Mouse (Mus musculus) embryonic facial prominence, embryonic 12.5 days (tissue): ENCODE results near the gene Rps24. TPM values are rescaled to one million over a fixed set of nuclear protein-coding genes. Genes with fewer than 3 reads are reported as not detected.

Source experiments
- ATAC-seq: fragments of 200-750 bp; cut with Nextera tagmentation; 2 replicates; pipeline ENCODE4 v1.8.0; 2017; ENCODE audit not compliant: insufficient number of reproducible peaks, insufficient read depth, low FRiP score, low TSS enrichment
- H3K27ac ChIP-seq: fragments of 300-500 bp; sonication (generic); 2 replicates; pipeline ENCODE4 v1.5.1; 2016; ENCODE audit warnings: mild to moderate bottlenecking
- H3K27me3 ChIP-seq: fragments of 300-500 bp; sonication (generic); 2 replicates; pipeline ENCODE4 v1.6.1; 2016; ENCODE audit warnings: mild to moderate bottlenecking, moderate library complexity
- H3K36me3 ChIP-seq: fragments of 300-500 bp; sonication (generic); 2 replicates; pipeline ENCODE4 v1.6.1; 2016; ENCODE audit warnings: mild to moderate bottlenecking
- H3K4me1 ChIP-seq: fragments of 300-500 bp; sonication (generic); 2 replicates; pipeline ENCODE4 v1.6.1; 2016
- H3K4me2 ChIP-seq: fragments of 300-500 bp; sonication (generic); replicated peaks from 2 replicates; pipeline ENCODE4 v1.6.1; 2016; ENCODE audit warnings: mild to moderate bottlenecking, moderate library complexity
- H3K4me3 ChIP-seq: fragments of 300-500 bp; sonication (generic); 2 replicates; pipeline ENCODE4 v1.5.1; 2016; ENCODE audit warnings: mild to moderate bottlenecking
- H3K9ac ChIP-seq: fragments of 300-500 bp; sonication (generic); 2 replicates; pipeline ENCODE4 v1.6.1; 2016; ENCODE audit warnings: mild to moderate bottlenecking, moderate library complexity
- H3K9me3 ChIP-seq: fragments of 300-500 bp; sonication (generic); 2 replicates; pipeline ENCODE4 v1.6.1; 2016; ENCODE audit warnings: mild to moderate bottlenecking, moderate library complexity
- WGBS: fragments of 180-500 bp; shearing (Covaris S2); methylation state at CpG from one replicate; pipeline ENCODE4 v1.1.7; 2016; 5-methylcytosine and 5-hydroxymethylcytosine counted together
- polyA plus RNA-seq: library from polyadenylated mRNA; unstranded; fragments of >200 nt; fragmentation: Nextera tagmentation; extraction: Ambion mirVana; gene quantifications from 2 replicates; pipeline ENCODE4 v1.2.1, GENCODE M21; 2016

Rps24 gene
- polyA plus RNA-seq, 1 experiment from 2014 or later = 1,150 TPM

- Histone ChIP-seq H3K4me2 (no peak overlapping the region), H3K27ac (no peak overlapping the region), H3K36me3 (peaks cover 55% of the 10 kb centered on the region), H3K9ac (no peak overlapping the region), H3K9me3 (0 out of 2 replicates have a peak, but pooled peaks cover 2% of the 10 kb centered on the region), H3K4me1 (peaks cover 14% of the 10 kb centered on the region; the same call in 1 of the 2 replicates), H3K27me3 (no peaks in the 10 kb centered on the region), H3K4me3 (no peak overlapping the region)
- WGBS = 60% methylated on average over 5 of the region's 5 CpGs
- ATAC-seq = no peak
These were observed 11.8 kb downstream of the Rps24 start for GRCm38 (mm10) chr14:24498561-24499255.

- Histone ChIP-seq H3K36me3 (peaks cover 48% of the 10 kb centered on the region), H3K27ac (peak overlapping the region; percentile 46; the same call in 1 of the 2 replicates), H3K9me3 (0 out of 2 replicates have a peak, but pooled peaks cover 2% of the 10 kb centered on the region), H3K4me3 (no peak overlapping the region), H3K4me1 (peaks cover 8% of the 10 kb centered on the region; the same call in 1 of the 2 replicates), H3K27me3 (no peaks in the 10 kb centered on the region), H3K4me2 (no peak overlapping the region), H3K9ac (no peak overlapping the region; the same call in 1 of the 2 replicates)
- 39% methylated on average over 9 of the region's 9 CpGs for WGBS
- ATAC-seq = no peak
These were observed 12.6 kb downstream of the Rps24 start for GRCm38 (mm10) chr14:24499478-24499877.

- 0 out of 2 replicates have a peak, but pooled peaks cover 2% of the 10 kb centered on the region for H3K9me3 ChIP-seq
- H3K4me1 ChIP-seq = peaks cover 8% of the 10 kb centered on the region; the same call in 1 of the 2 replicates
- H3K27ac ChIP-seq = peak overlapping the region; percentile 58
- no peak overlapping the region for H3K4me3 ChIP-seq
- no peaks in the 10 kb centered on the region for H3K27me3 ChIP-seq
- WGBS = 14% methylated on average over 18 of the region's 18 CpGs
- peak overlapping the region; percentile 35 for H3K4me2 ChIP-seq
- peak; percentile 64; the same call in 1 of the 2 replicates for ATAC-seq
- peak overlapping the region; percentile 48 for H3K9ac ChIP-seq
- peaks cover 40% of the 10 kb centered on the region for H3K36me3 ChIP-seq
These were observed 13.3 kb downstream of the Rps24 start for GRCm38 (mm10) chr14:24500091-24500844.

GRCm38 (mm10) chr14:24500845-24501186 lies 13.9 kb downstream of the Rps24 start:
- Histone ChIP-seq H3K27me3 (no peaks in the 10 kb centered on the region), H3K4me1 (peaks cover 8% of the 10 kb centered on the region; the same call in 1 of the 2 replicates), H3K27ac (peak overlapping the region; percentile 58), H3K9ac (peak overlapping the region; percentile 48), H3K9me3 (0 out of 2 replicates have a peak, but pooled peaks cover 2% of the 10 kb centered on the region), H3K4me3 (no peak overlapping the region), H3K36me3 (peaks cover 35% of the 10 kb centered on the region), H3K4me2 (peak overlapping the region; percentile 35)
- ATAC-seq = no peak
- 10% methylated on average over 8 of the region's 8 CpGs for WGBS

- Histone ChIP-seq H3K4me3 (no peak overlapping the region), H3K9me3 (0 out of 2 replicates have a peak, but pooled peaks cover 2% of the 10 kb centered on the region), H3K9ac (peak overlapping the region; percentile 48), H3K27me3 (no peaks in the 10 kb centered on the region), H3K4me1 (peaks cover 8% of the 10 kb centered on the region; the same call in 1 of the 2 replicates), H3K4me2 (no peak overlapping the region), H3K36me3 (peaks cover 31% of the 10 kb centered on the region), H3K27ac (peak overlapping the region; percentile 58)
- WGBS = 57% methylated on average over 4 of the region's 4 CpGs
- no peak for ATAC-seq
These were observed 14.3 kb downstream of the Rps24 start for GRCm38 (mm10) chr14:24501256-24501655.

- Histone ChIP-seq H3K4me1 (peaks cover 15% of the 10 kb centered on the region), H3K4me2 (no peak overlapping the region), H3K4me3 (no peak overlapping the region), H3K27me3 (no peaks in the 10 kb centered on the region), H3K27ac (no peak overlapping the region), H3K9me3 (0 out of 2 replicates have a peak, but pooled peaks cover 2% of the 10 kb centered on the region), H3K36me3 (no peaks in the 10 kb centered on the region), H3K9ac (no peak overlapping the region)
- 23% methylated on average over 14 of the region's 14 CpGs for WGBS
- no peak for ATAC-seq
These were observed 20.6 kb downstream of the Rps24 start for GRCm38 (mm10) chr14:24507452-24508069.

GRCm38 (mm10) chr14:24508070-24508773 lies 21.3 kb downstream of the Rps24 start:
- 0 out of 2 replicates have a peak, but pooled peaks cover 2% of the 10 kb centered on the region for H3K9me3 ChIP-seq
- peak overlapping the region; percentile 37 for H3K4me2 ChIP-seq
- no peaks in the 10 kb centered on the region for H3K27me3 ChIP-seq
- peak overlapping the region; percentile 43 for H3K27ac ChIP-seq
- no peak overlapping the region; the same call in 1 of the 2 replicates for H3K9ac ChIP-seq
- WGBS = 15% methylated on average over 18 of the region's 18 CpGs
- H3K36me3 ChIP-seq = no peaks in the 10 kb centered on the region
- H3K4me1 ChIP-seq = peaks cover 15% of the 10 kb centered on the region
- ATAC-seq = no peak; the same call in 1 of the 2 replicates
- 0 out of 2 replicates have a peak overlapping the region, but pooled peaks have one; percentile 8 for H3K4me3 ChIP-seq

GRCm38 (mm10) chr14:24509557-24509956 lies 22.6 kb downstream of the Rps24 start:
- ATAC-seq = no peak
- Histone ChIP-seq H3K36me3 (no peaks in the 10 kb centered on the region), H3K9ac (no peak overlapping the region), H3K4me2 (no peak overlapping the region), H3K27ac (no peak overlapping the region), H3K9me3 (no peaks in the 10 kb centered on the region), H3K4me1 (peaks cover 15% of the 10 kb centered on the region), H3K27me3 (no peaks in the 10 kb centered on the region), H3K4me3 (no peak overlapping the region)
- 70% methylated on average over 5 of the region's 5 CpGs for WGBS

- H3K9me3 ChIP-seq = no peaks in the 10 kb centered on the region
- H3K27me3 ChIP-seq = no peaks in the 10 kb centered on the region
- no peaks in the 10 kb centered on the region for H3K36me3 ChIP-seq
- no peak for ATAC-seq
- H3K4me3 ChIP-seq = no peak overlapping the region
- WGBS = 100% methylated on average over 1 of the region's 1 CpGs
- no peak overlapping the region for H3K27ac ChIP-seq
- H3K9ac ChIP-seq = no peak overlapping the region
- H3K4me2 ChIP-seq = no peak overlapping the region
- peaks cover 15% of the 10 kb centered on the region for H3K4me1 ChIP-seq
These were observed 23.3 kb downstream of the Rps24 start for GRCm38 (mm10) chr14:24510218-24510617.

GRCm38 (mm10) chr14:24510679-24511078 lies 23.8 kb downstream of the Rps24 start:
- Histone ChIP-seq H3K36me3 (no peaks in the 10 kb centered on the region), H3K4me1 (peaks cover 15% of the 10 kb centered on the region), H3K4me3 (no peak overlapping the region), H3K4me2 (no peak overlapping the region), H3K9me3 (no peaks in the 10 kb centered on the region), H3K27me3 (no peaks in the 10 kb centered on the region), H3K27ac (no peak overlapping the region), H3K9ac (no peak overlapping the region)
- no peak for ATAC-seq
- 73% methylated on average over 2 of the region's 2 CpGs for WGBS
